Mouse (Mus musculus) CH12.LX (cell line): ENCODE data around the gene Cmip. TPM values are rescaled to one million over a fixed set of nuclear protein-coding genes. Genes with fewer than 3 reads are reported as not detected.

Experiments used
- DNase-seq: peaks from one replicate; pipeline ENCODE4 v3.0.0-alpha.2; 2013; ENCODE audit errors: extremely low read depth
- H3K27ac ChIP-seq: 2 replicates; pipeline ENCODE4 v1.5.1; 2012; ENCODE audit warnings: low read depth, mild to moderate bottlenecking, control low read depth, moderate library complexity; ENCODE audit not compliant: insufficient read depth
- H3K27me3 ChIP-seq: replicated peaks from 2 replicates; pipeline ENCODE3; 2012; ENCODE audit warnings: inconsistent platforms
- H3K36me3 ChIP-seq, 2 experiments: replicated peaks in 1 of 2; 2 replicates each; pipeline versions ENCODE3 to v1.6.1; 2012; ENCODE audit warnings: inconsistent platforms in 1 of 2, low read length in 1 of 2, mild to moderate bottlenecking in 1 of 2, mixed read lengths in 1 of 2, moderate library complexity in 1 of 2; ENCODE audit not compliant: control insufficient read depth in 1 of 2, insufficient read depth in 1 of 2
- H3K4me1 ChIP-seq, 2 experiments: 2 replicates each; pipeline ENCODE4 v1.6.1; 2012; ENCODE audit warnings: inconsistent platforms in 1 of 2, moderate library complexity in 1 of 2; ENCODE audit not compliant: insufficient read depth in 2 of 2, control insufficient read depth in 1 of 2
- H3K4me2 ChIP-seq: 2 replicates; pipeline ENCODE4 v1.6.1; 2012; ENCODE audit warnings: low read depth, mild to moderate bottlenecking, control low read depth; ENCODE audit not compliant: poor library complexity, insufficient read depth, severe bottlenecking
- H3K4me3 ChIP-seq, 3 experiments: fragments of 150-350 bp in 1 of 3; sonication (generic) in 1 of 3; replicated peaks in 1 of 3; 2 replicates each; pipeline versions ENCODE3 to v1.5.1; 2011 to 2012; ENCODE audit warnings: low read depth in 2 of 3, low read length in 2 of 3, mild to moderate bottlenecking in 2 of 3, moderate library complexity in 2 of 3, control low read depth in 1 of 3, improper control_type of control experiment in 1 of 3, inconsistent platforms in 1 of 3, mixed read lengths in 1 of 3; ENCODE audit not compliant: poor library complexity in 1 of 3
- H3K79me2 ChIP-seq: replicated peaks from 2 replicates; pipeline ENCODE4 v1.6.1; 2012; ENCODE audit warnings: mild to moderate bottlenecking, moderate library complexity; ENCODE audit not compliant: control insufficient read depth, poor library complexity, insufficient read depth, severe bottlenecking; ENCODE audit errors: extremely low read depth
- H3K9ac ChIP-seq: 2 replicates; pipeline ENCODE4 v1.6.1; 2012; ENCODE audit warnings: low read depth, mild to moderate bottlenecking, control low read depth, moderate library complexity; ENCODE audit not compliant: insufficient read depth
- H3K9me3 ChIP-seq: replicated peaks from 2 replicates; pipeline ENCODE3; 2012; ENCODE audit warnings: low read length, inconsistent platforms, mixed read lengths
- BHLHE40 ChIP-seq: IDR thresholded peaks from 2 replicates; pipeline ENCODE4 v1.6.1; 2011; ENCODE audit warnings: mild to moderate bottlenecking, low read depth, low read length, improper control_type of control experiment
- CHD2 ChIP-seq: IDR thresholded peaks from 2 replicates; pipeline ENCODE4 v1.6.1; 2011; ENCODE audit warnings: low read length, improper control_type of control experiment
- CTCF ChIP-seq, 2 experiments: IDR thresholded peaks in 1 of 2; conservative IDR thresholded peaks in 1 of 2; 2 replicates each; pipeline ENCODE4 v1.5.1; 2011 to 2012; ENCODE audit warnings: low read depth in 2 of 2, low read length in 2 of 2, improper control_type of control experiment in 1 of 2, inconsistent platforms in 1 of 2, mild to moderate bottlenecking in 1 of 2, moderate library complexity in 1 of 2
- ELF1 ChIP-seq: IDR thresholded peaks from 2 replicates; pipeline ENCODE4 v1.6.1; 2014; ENCODE audit warnings: low read depth, mild to moderate bottlenecking, inconsistent platforms, low read length, improper control_type of control experiment
- EP300 ChIP-seq: IDR thresholded peaks from 2 replicates; pipeline ENCODE4 v1.6.1; 2011; ENCODE audit warnings: low read length, improper control_type of control experiment
- ETS1 ChIP-seq: conservative IDR thresholded peaks from 2 replicates; pipeline ENCODE4 v1.6.1; 2012; ENCODE audit warnings: low read depth, mild to moderate bottlenecking, inconsistent platforms, low read length, improper control_type of control experiment, moderate library complexity
- GABPA ChIP-seq: IDR thresholded peaks from 2 replicates; pipeline ENCODE4 v1.6.1; 2012; ENCODE audit warnings: low read depth, low read length, improper control_type of control experiment, inconsistent platforms; ENCODE audit not compliant: insufficient replicate concordance
- HCFC1 ChIP-seq: IDR thresholded peaks from 2 replicates; pipeline ENCODE4 v1.6.1; 2012; ENCODE audit warnings: low read depth, mild to moderate bottlenecking, inconsistent platforms, low read length, improper control_type of control experiment
- JUN ChIP-seq: IDR thresholded peaks from 2 replicates; pipeline ENCODE4 v1.6.1; 2011; ENCODE audit warnings: low read depth, mild to moderate bottlenecking, low read length, improper control_type of control experiment, moderate library complexity; ENCODE audit not compliant: insufficient read depth
- JUND ChIP-seq: conservative IDR thresholded peaks from 2 replicates; pipeline ENCODE4 v1.6.1; 2011; ENCODE audit warnings: low read depth, low read length, improper control_type of control experiment
- MAZ ChIP-seq: IDR thresholded peaks from 2 replicates; pipeline ENCODE4 v1.6.1; 2012; ENCODE audit warnings: low read depth, mild to moderate bottlenecking, inconsistent platforms, low read length, improper control_type of control experiment, moderate library complexity
- MEF2A ChIP-seq: IDR thresholded peaks from 2 replicates; pipeline ENCODE4 v1.6.1; 2014; ENCODE audit warnings: low read depth, mild to moderate bottlenecking, inconsistent platforms, low read length, improper control_type of control experiment, borderline replicate concordance
- NRF1 ChIP-seq: IDR thresholded peaks from 2 replicates; pipeline ENCODE4 v1.6.1; 2014; ENCODE audit warnings: low read depth, mild to moderate bottlenecking, inconsistent platforms, low read length, improper control_type of control experiment, moderate library complexity
- PAX5 ChIP-seq: IDR thresholded peaks from 2 replicates; pipeline ENCODE4 v1.6.1; 2012; ENCODE audit warnings: low read length, inconsistent platforms, mixed read lengths
- RAD21 ChIP-seq: IDR thresholded peaks from 2 replicates; pipeline ENCODE4 v1.6.1; 2011; ENCODE audit warnings: low read depth, mild to moderate bottlenecking, low read length, improper control_type of control experiment, moderate library complexity
- RCOR1 ChIP-seq: conservative IDR thresholded peaks from 2 replicates; pipeline ENCODE4 v1.6.1; 2012; ENCODE audit warnings: low read depth, mild to moderate bottlenecking, inconsistent platforms, low read length, improper control_type of control experiment
- TBP ChIP-seq: conservative IDR thresholded peaks from 2 replicates; pipeline ENCODE4 v1.6.1; 2011; ENCODE audit warnings: low read depth, low read length, improper control_type of control experiment
- TCF12 ChIP-seq: IDR thresholded peaks from 2 replicates; pipeline ENCODE4 v1.6.1; 2014; ENCODE audit warnings: low read depth, mild to moderate bottlenecking, inconsistent platforms, low read length, improper control_type of control experiment
- UBTF ChIP-seq: IDR thresholded peaks from 2 replicates; pipeline ENCODE4 v1.6.1; 2012; ENCODE audit warnings: low read depth, mild to moderate bottlenecking, inconsistent platforms, low read length, improper control_type of control experiment, moderate library complexity
- USF2 ChIP-seq: conservative IDR thresholded peaks from 2 replicates; pipeline ENCODE4 v1.6.1; 2011; ENCODE audit warnings: low read depth, low read length, improper control_type of control experiment
- ZKSCAN1 ChIP-seq: IDR thresholded peaks from 2 replicates; pipeline ENCODE4 v1.6.1; 2012; ENCODE audit warnings: low read depth, inconsistent platforms, low read length, improper control_type of control experiment, borderline replicate concordance
- ZMIZ1 ChIP-seq: IDR thresholded peaks from 2 replicates; pipeline ENCODE4 v1.6.1; 2012; ENCODE audit warnings: low read depth, mild to moderate bottlenecking, inconsistent platforms, low read length, improper control_type of control experiment
- ZNF384 ChIP-seq: IDR thresholded peaks from 2 replicates; pipeline ENCODE4 v1.6.1; 2012; ENCODE audit warnings: low read depth, low read length, improper control_type of control experiment, inconsistent platforms
- dilution Hi-C: fragments of 300-500 bp; cut with MboI; formaldehyde crosslinking; loops from 2 replicates; pipeline ENCODE4 v1.14.3; 2020; ENCODE audit warnings: low sequenced_read_pairs; ENCODE audit not compliant: extremely low pct_unique_long_range_greater_than_20kb, extremely low pct_ligation_motif_present
- in situ Hi-C: fragments of 300-500 bp; cut with MboI; formaldehyde crosslinking; loops from 3 replicates; pipeline ENCODE4 v1.14.3; 2019; ENCODE audit warnings: low sequenced_read_pairs, low pct_ligation_motif_present, low pct_unique_long_range_greater_than_20kb, mixed read lengths
- polyA plus RNA-seq: library from polyadenylated mRNA; unstranded; fragments of >175 nt; gene quantifications from 2 replicates; pipeline ENCODE4 v1.2.1, GENCODE M21; 2012; ENCODE audit warnings: low read depth; ENCODE audit not compliant: insufficient read length
- total RNA-seq, 2 experiments: library from RNA; depleted of rRNA; stranded (reverse); fragments of 300-350 nt in 1 of 2; fragments of >200 nt in 1 of 2; gene quantifications; 2 replicates each; pipeline ENCODE4 v1.2.3; 2012 to 2014

The Cmip gene
- total and polyA plus RNA-seq, 3 experiments, result 5.2 to 39.0 (median 16.5) TPM

- peaks cover 8 to 84% of the 10 kb centered on the region in 2 experiments for H3K36me3 ChIP-seq
- no peak for TF ChIP-seq CTCF (conservative IDR thresholded peaks at IDR 0.05 in 1 of 2, IDR thresholded peaks at IDR 0.05 in 1 of 2; ENCODE audit: low read depth in 2 of 2, low read length in 2 of 2)
- H3K4me2 ChIP-seq, result no peak overlapping the region
- no peaks in the 10 kb centered on the region for H3K79me2 ChIP-seq
- in situ Hi-C loops, result no loop called here
- H3K4me3 ChIP-seq, result no peak overlapping the region
- H3K27me3 ChIP-seq, result no peaks in the 10 kb centered on the region
- dilution Hi-C loops, result no loop called here
- no peak overlapping the region for H3K27ac ChIP-seq
- H3K9me3 ChIP-seq, result no peaks in the 10 kb centered on the region
- H3K9ac ChIP-seq, result no peak overlapping the region
- DNase-seq, result no peak
- H3K4me1 ChIP-seq, result peaks cover 2 to 8% of the 10 kb centered on the region in 2 experiments; a peak in 1 of 4 replicates
Measured at GRCm38 (mm10) chr8:117397751-117398150, 140.9 kb downstream of the Cmip start.

GRCm38 (mm10) chr8:117399229-117399628 is 142.4 kb downstream of the Cmip start:
- Histone ChIP-seq H3K4me2 (no peak overlapping the region), H3K4me1 (peaks cover 2 to 14% of the 10 kb centered on the region in 2 experiments; a peak in 1 of 4 replicates), H3K9me3 (no peaks in the 10 kb centered on the region), H3K27me3 (no peaks in the 10 kb centered on the region)
- no peak for TF ChIP-seq GABPA
- no peak for TF ChIP-seq HCFC1
- no peak for TF ChIP-seq USF2
- no peak for TF ChIP-seq BHLHE40
- no peak for TF ChIP-seq CTCF (conservative IDR thresholded peaks at IDR 0.05 in 1 of 2, IDR thresholded peaks at IDR 0.05 in 1 of 2; ENCODE audit: low read depth in 2 of 2, low read length in 2 of 2)
- no peak for TF ChIP-seq TCF12
- TF ChIP-seq RAD21, result no peak
- TF ChIP-seq ZNF384, result no peak
- TF ChIP-seq, all 38 proteins: peak for 0
- no peak overlapping the region for H3K9ac ChIP-seq
- dilution Hi-C loops, result no loop called here
- H3K79me2 ChIP-seq, result no peaks in the 10 kb centered on the region
- DNase-seq, result no peak
- H3K36me3 ChIP-seq, result peaks cover 8 to 85% of the 10 kb centered on the region in 2 experiments
- H3K4me3 ChIP-seq, result no peak overlapping the region
- in situ Hi-C loops, result no loop called here
- H3K27ac ChIP-seq, result no peak overlapping the region

- H3K9ac ChIP-seq, result no peak overlapping the region
- dilution Hi-C loops, result no loop called here
- peaks cover 2 to 14% of the 10 kb centered on the region in 2 experiments; a peak in 1 of 4 replicates for H3K4me1 ChIP-seq
- H3K4me3 ChIP-seq, result no peak overlapping the region
- no peaks in the 10 kb centered on the region for H3K27me3 ChIP-seq
- TF ChIP-seq ETS1 (no peak), MAZ (no peak), RCOR1 (no peak), ZKSCAN1 (no peak), NRF1 (no peak), GABPA (no peak), ELF1 (no peak), JUND (no peak), JUN (no peak), BHLHE40 (no peak), CTCF (conservative IDR thresholded peaks at IDR 0.05 in 1 of 2, IDR thresholded peaks at IDR 0.05 in 1 of 2; ENCODE audit: low read depth in 2 of 2, low read length in 2 of 2) (no peak), PAX5 (no peak), TCF12 (no peak), EP300 (no peak), UBTF (no peak), CHD2 (no peak), TBP (no peak), MEF2A (no peak), ZMIZ1 (no peak)
- TF ChIP-seq, all 38 proteins: peak for 0
- no peaks in the 10 kb centered on the region for H3K9me3 ChIP-seq
- peaks cover 8 to 76% of the 10 kb centered on the region in 2 experiments for H3K36me3 ChIP-seq
- H3K4me2 ChIP-seq, result no peak overlapping the region
- H3K27ac ChIP-seq, result no peak overlapping the region
- no peak for DNase-seq
- no peaks in the 10 kb centered on the region for H3K79me2 ChIP-seq
- in situ Hi-C loops, result no loop called here
Measured at GRCm38 (mm10) chr8:117400820-117401219, 144.0 kb downstream of the Cmip start.
